Mouse (Mus musculus) bone marrow, adult 2 months (tissue): ENCODE results near the gene Olfr286.

ENCODE experiments used
- CTCF ChIP-seq: fragments of 200-500 bp; IDR thresholded peaks from 2 replicates; pipeline ENCODE4 v1.5.1; 2011; ENCODE audit warnings: low read length, control low read depth; ENCODE audit not compliant: control insufficient read depth, insufficient read depth
- POLR2A ChIP-seq: fragments of 200-500 bp; IDR thresholded peaks from 2 replicates; pipeline ENCODE4 v1.6.1; 2011; ENCODE audit warnings: low read depth, mild to moderate bottlenecking, control low read depth, low read length, borderline replicate concordance; ENCODE audit not compliant: control insufficient read depth

DNA sequence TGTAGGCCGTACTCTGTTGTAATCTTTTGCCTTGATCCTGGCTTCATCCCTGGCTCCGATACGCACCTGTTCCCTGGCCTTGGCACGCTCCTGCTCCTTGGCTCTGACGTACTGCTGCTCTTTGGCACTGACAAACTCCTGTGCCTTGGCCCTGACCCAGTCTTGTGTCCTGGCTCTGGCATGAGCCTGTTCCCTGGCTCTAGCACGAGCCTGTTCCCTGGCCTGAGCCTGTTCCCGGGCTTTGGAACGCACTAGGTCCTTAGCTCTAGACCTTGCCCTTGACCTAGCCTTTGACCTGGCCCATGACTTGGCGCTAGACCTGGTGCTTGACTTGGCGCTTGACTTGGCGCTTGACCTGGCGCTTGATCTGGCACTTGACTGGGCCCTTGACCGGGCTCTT is 22.0 kb upstream of the Olfr286 start:
- no peak for TF ChIP-seq POLR2A
- TF ChIP-seq CTCF = no peak
